Mouse (Mus musculus) urinary bladder, postnatal 4 days (tissue): ENCODE results near the gene Gm21977.
"Not testable (repeated sequence)": the region's sequence is repeated elsewhere in the genome, so short reads cannot be mapped to it uniquely, and the experiment has no call there.

ENCODE experiments used
- DNase-seq, 2 experiments: peaks; one replicate each; pipeline ENCODE4 v3.0.0; 2021 to 2022; ENCODE audit warnings: low spot score in 2 of 2

Gm21977 gene

DNA sequence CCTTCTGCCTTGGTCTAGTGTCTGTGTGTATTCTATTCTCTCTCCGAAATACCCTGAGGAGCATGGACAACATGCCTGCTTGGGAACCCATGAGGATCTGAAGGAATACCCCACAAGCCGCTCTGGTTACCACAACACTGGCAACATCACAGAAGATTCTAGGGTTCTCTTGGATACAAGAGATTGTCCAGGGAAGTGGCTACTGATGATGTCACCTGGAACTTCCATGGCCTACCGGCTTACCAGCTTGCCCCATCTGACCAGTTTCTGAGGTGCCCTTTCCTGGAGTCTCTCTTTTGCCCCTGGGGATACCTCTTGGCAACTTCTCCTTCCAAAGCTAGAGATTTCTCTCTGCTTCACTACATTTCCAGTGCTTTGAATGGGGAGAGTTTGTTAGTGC lies at the start of gene Gm21977:
Gene Gm21977 (minus strand): TSS at position 101 of the 400 bp plus-strand sequence.
- not testable (repeated sequence) for DNase-seq
